Mouse (Mus musculus) E14TG2a.4 (cell line): ENCODE measurements around the gene Flt1.
"Not testable (repeated sequence)": the region's sequence is repeated elsewhere in the genome, so short reads cannot be mapped to it uniquely, and the experiment has no call there.

Experiments
- CTCF ChIP-seq: conservative IDR thresholded peaks from 2 replicates; pipeline ENCODE4 v1.5.1; 2014; ENCODE audit warnings: low read length
- POU5F1 ChIP-seq: IDR thresholded peaks from 2 replicates; pipeline ENCODE4 v1.6.1; 2014; ENCODE audit warnings: low read length, borderline replicate concordance

GRCm38 (mm10) chr5:147557641-147558040, 168.2 kb downstream of the Flt1 start:
- not testable (repeated sequence) for TF ChIP-seq CTCF, POU5F1
